ENCODE assay signal across 8 mouse cellular contexts in genomic region chr2:127521172-127522005, GRCm38 (mm10). TPM values are rescaled to one million over a fixed set of nuclear protein-coding genes. Genes with fewer than 3 reads are reported as not detected.
DNase-seq lines count a peak whose midpoint lies in the region; ATAC-seq and TF ChIP-seq lines count a peak whose summit lies in the region.

No protein-coding gene starts in this region.

- no peaks in the 10 kb centered on the region for H3K36me3 ChIP-seq in kidney, embryonic 15.5 days
- H3K36me3 ChIP-seq in hindbrain, embryonic 10.5 days, result no peaks in the 10 kb centered on the region
- no peaks in the 10 kb centered on the region for H3K36me3 ChIP-seq in midbrain, postnatal 0 days (ENCODE audit: insufficient read depth, low read length)

- peaks cover 5% of the 10 kb centered on the region; the same call in 1 of the 2 replicates for H3K27me3 ChIP-seq in kidney, embryonic 15.5 days
- H3K27me3 ChIP-seq in hindbrain, embryonic 10.5 days (ENCODE audit: insufficient read depth, poor library complexity, severe bottlenecking), result peaks cover 12% of the 10 kb centered on the region; the same call in 1 of the 2 replicates
- H3K27me3 ChIP-seq in midbrain, postnatal 0 days (ENCODE audit: insufficient read depth, low read length), result no peaks in the 10 kb centered on the region

- peak; percentile 59 for ATAC-seq in kidney, embryonic 15.5 days (replicated peaks; ENCODE audit: low FRiP score)
- ATAC-seq in midbrain, postnatal 0 days (ENCODE audit: low FRiP score), result peak; percentile 78

- peak overlapping the region; percentile 37 for H3K4me3 ChIP-seq in kidney, embryonic 15.5 days (replicated peaks)
- H3K4me3 ChIP-seq in hindbrain, embryonic 10.5 days, result peak overlapping the region; percentile 49
- peak overlapping the region; percentile 43 for H3K4me3 ChIP-seq in midbrain, postnatal 0 days (ENCODE audit: low read depth, low read length)

- TF ChIP-seq CTCF in midbrain, postnatal 0 days (IDR thresholded peaks at IDR 0.05), result no peak

- H3K9me3 ChIP-seq in kidney, embryonic 15.5 days (replicated peaks), result no peaks in the 10 kb centered on the region
- no peaks in the 10 kb centered on the region for H3K9me3 ChIP-seq in hindbrain, embryonic 10.5 days
- no peaks in the 10 kb centered on the region for H3K9me3 ChIP-seq in midbrain, postnatal 0 days (ENCODE audit: low read length)

- peak overlapping the region; percentile 23; the same call in 1 of the 2 replicates for H3K9ac ChIP-seq in kidney, embryonic 15.5 days
- peak overlapping the region; percentile 24 for H3K9ac ChIP-seq in midbrain, postnatal 0 days (replicated peaks; ENCODE audit: low read length, poor library complexity, severe bottlenecking)

- intact Hi-C loops in left cerebral cortex, postnatal 25 days (cut with DNase I), result loop anchor here (2.0 kb wide), 1 partner anchor 13 kb away; no protein-coding TSS in a partner anchor

- 0 out of 2 replicates have a peak overlapping the region, but pooled peaks have one; percentile 19 for H3K27ac ChIP-seq in kidney, embryonic 15.5 days
- peak overlapping the region; percentile 84 for H3K27ac ChIP-seq in hindbrain, embryonic 10.5 days
- peak overlapping the region; percentile 81 for H3K27ac ChIP-seq in midbrain, postnatal 0 days (ENCODE audit: low read depth, low read length)

- H3K4me1 ChIP-seq in kidney, embryonic 15.5 days, result peaks cover 17% of the 10 kb centered on the region
- peaks cover 57% of the 10 kb centered on the region for H3K4me1 ChIP-seq in hindbrain, embryonic 10.5 days (replicated peaks)
- H3K4me1 ChIP-seq in midbrain, postnatal 0 days (ENCODE audit: insufficient read depth, low read length), result peaks cover 23% of the 10 kb centered on the region

- WGBS in kidney, embryonic 15.5 days, result 1% methylated on average over 18 of the region's 18 CpGs
- 2% methylated on average over 18 of the region's 18 CpGs for WGBS in hindbrain, embryonic 10.5 days
- WGBS in midbrain, postnatal 0 days, result under 1% methylated on average over 18 of the region's 18 CpGs

- DNase-seq in kidney, adult 9 months, result no peak
- DNase-seq in embryo, embryonic 10 days (ENCODE audit: low spot score), result peak; percentile 65
- peak; percentile 57 for DNase-seq in hindbrain, embryonic 10.5 days (ENCODE audit: low spot score)
- peak; percentile 66 to 88 for DNase-seq in left cerebral cortex, postnatal 25 days (ENCODE audit: low spot score in 2 of 2)
- DNase-seq in midbrain, postnatal 0 days (ENCODE audit: low spot score), result peak; percentile 87
- DNase-seq in thymus, postnatal 25 days, result no peak
- no peak for DNase-seq in gastrocnemius, adult 18-20 months (ENCODE audit: low spot score)

- H3K4me2 ChIP-seq in kidney, embryonic 15.5 days, result peak overlapping the region; percentile 62
- peak overlapping the region; percentile 68 for H3K4me2 ChIP-seq in midbrain, postnatal 0 days (ENCODE audit: low read depth, low read length, poor library complexity, severe bottlenecking)

RNA-seq across cellular contexts. Expression of gene Kcnip3, which starts 0.5 kb away (rescaled TPM):
- 3.5 and 4.0 TPM in 2 replicates for polyA plus RNA-seq in kidney, embryonic 15.5 days (2015; fragmentation: Nextera tagmentation; extraction: Ambion mirVana)
- 2.2 TPM in 2 replicates for polyA plus RNA-seq in hindbrain, embryonic 10.5 days (2016; fragmentation: Nextera tagmentation; extraction: Ambion mirVana)
- total RNA-seq in left cerebral cortex, postnatal 25 days (2021), result 100 to 1,000 TPM; 120 to 123 TPM
- 24.6 and 33.2 TPM in 2 replicates for total RNA-seq in midbrain, postnatal 0 days (2014; rRNA removed)
- polyA plus RNA-seq in midbrain, postnatal 0 days (2015; fragmentation: Nextera tagmentation; extraction: Ambion mirVana), result 14.2 and 17.1 TPM in 2 replicates
- total RNA-seq in gastrocnemius, adult 18-20 months (2021), result under 1 TPM; 0.21 to 0.43 TPM

RNA-seq across cellular contexts. Expression of gene Prom2, which starts 19.9 kb away (rescaled TPM):
- 2.0 and 2.2 TPM in 2 replicates for polyA plus RNA-seq in kidney, embryonic 15.5 days (2015; fragmentation: Nextera tagmentation; extraction: Ambion mirVana)
- 0.65 and 0.85 TPM in 2 replicates for polyA plus RNA-seq in hindbrain, embryonic 10.5 days (2016; fragmentation: Nextera tagmentation; extraction: Ambion mirVana)
- total RNA-seq in left cerebral cortex, postnatal 25 days (2021), result under 1 TPM; 0.18 to 0.21 TPM
- total RNA-seq in midbrain, postnatal 0 days (2014; rRNA removed), result 0.44 TPM in 1 of 2 replicates, not detected in the other
- polyA plus RNA-seq in midbrain, postnatal 0 days (2015; fragmentation: Nextera tagmentation; extraction: Ambion mirVana), result 0.06 and 0.09 TPM in 2 replicates
- not detected for total RNA-seq in gastrocnemius, adult 18-20 months (2021)

Comparison
In these comparisons a context has a peak if more than half of its experiments do, and no peak if none do; other contexts are left out.
1. H3K27ac ChIP-seq: peak in every context shown above with its lines; median percentile 84 in hindbrain, embryonic 10.5 days; 81 in midbrain, postnatal 0 days; 19 in kidney, embryonic 15.5 days.
2. DNase-seq: peak in embryo, embryonic 10 days (single experiment), hindbrain, embryonic 10.5 days (single experiment), left cerebral cortex, postnatal 25 days (2 of 2) and midbrain, postnatal 0 days (single experiment); none in kidney, adult 9 months (single experiment), thymus, postnatal 25 days (single experiment) and gastrocnemius, adult 18-20 months (single experiment).
3. RNA of gene Kcnip3, which starts 0.5 kb away (total RNA-seq): 120 to 123 TPM in left cerebral cortex, postnatal 25 days and 24.6 to 33.2 TPM in midbrain, postnatal 0 days; 0.21 to 0.43 TPM in gastrocnemius, adult 18-20 months; every median in the first group is over 10 times any median in the second.
4. Peak in every context shown above with its lines, with median percentiles within 50 percentile points of each other: H3K4me3 ChIP-seq.